In the genomic region with DNA sequence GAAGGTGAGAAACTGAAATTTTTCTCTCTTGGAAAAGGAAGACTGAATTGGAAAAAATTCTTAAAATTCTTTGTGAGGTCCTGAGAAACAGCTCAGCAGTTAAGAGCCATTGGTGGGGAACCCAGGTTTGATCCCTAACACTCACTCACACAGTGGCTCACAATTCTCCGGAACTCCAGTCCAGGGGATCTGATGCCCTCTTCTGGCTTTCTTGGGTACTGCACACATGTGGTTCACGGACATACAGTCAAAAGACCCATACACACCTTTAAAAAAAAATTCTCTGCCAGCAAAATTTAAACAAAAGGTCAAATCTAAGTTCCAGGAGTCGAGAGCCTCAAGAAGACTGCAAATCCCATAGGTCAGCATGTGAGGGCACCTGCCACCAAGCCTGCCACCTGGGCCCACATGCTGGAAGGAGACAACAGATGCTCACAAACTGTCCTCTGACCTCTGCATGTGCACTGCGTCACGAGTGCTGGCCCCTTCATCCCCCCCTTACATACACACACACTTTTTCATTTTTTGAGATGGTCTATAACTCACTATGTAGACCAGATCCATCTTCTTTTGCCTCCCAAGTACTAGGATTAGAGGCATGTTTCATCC, we compare ENCODE assay signal across 10 mouse cellular contexts. TPM values are rescaled to one million over a fixed set of nuclear protein-coding genes. Genes with fewer than 3 reads are reported as not detected.
DNase-seq lines count a peak whose midpoint lies in the region; ATAC-seq and TF ChIP-seq lines count a peak whose summit lies in the region.
"Had no signal": no experiment of that assay in that cellular context is flagged by ENCODE, and none has a peak within 500 bp of the region (broad histone marks: within the 10 kb centered on the region; RNA-seq: fewer than 3 reads in every experiment).

No protein-coding gene starts in this region.

- H3K36me3 ChIP-seq in G1E (replicated peaks): peaks cover 77% of the 10 kb centered on the region
- H3K36me3 ChIP-seq in embryonic facial prominence, embryonic 10.5 days (replicated peaks): peaks cover 64% of the 10 kb centered on the region

- no peak overlapping the region for H3K4me3 ChIP-seq in cerebellum, adult 2 months (replicated peaks; ENCODE audit: insufficient read depth, low read depth, low read length)
- peak overlapping the region; percentile 51; the same call in 1 of the 2 replicates for H3K4me3 ChIP-seq in G1E (ENCODE audit: low read depth, low read length)
- no peak overlapping the region for H3K4me3 ChIP-seq in embryonic facial prominence, embryonic 10.5 days
- H3K4me3 ChIP-seq: neural tube, embryonic 12.5 days had no signal

- TF ChIP-seq CTCF in cerebellum, adult 2 months (IDR thresholded peaks at IDR 0.05; ENCODE audit: borderline replicate concordance, insufficient read depth, low read depth, low read length): peak; percentile 39; the same call in 1 of the 2 replicates
- no peak; the same call in 1 of the 2 replicates for TF ChIP-seq CTCF in G1E (IDR thresholded peaks at IDR 0.05; ENCODE audit: low read depth, low read length)

- H3K27me3 ChIP-seq in cerebellum, adult 2 months (ENCODE audit: control insufficient read depth, insufficient read depth, low read length): no peaks in the 10 kb centered on the region
- no peaks in the 10 kb centered on the region for H3K27me3 ChIP-seq in G1E (ENCODE audit: insufficient read depth, low read length)
- no peaks in the 10 kb centered on the region for H3K27me3 ChIP-seq in embryonic facial prominence, embryonic 10.5 days (replicated peaks; ENCODE audit: low read depth, poor library complexity, severe bottlenecking)
- H3K27me3 ChIP-seq: neural tube, embryonic 12.5 days had no signal

- WGBS in cerebellum, adult 2 months: 62% methylated on average over 5 of the region's 5 CpGs
- WGBS in embryonic facial prominence, embryonic 10.5 days: 73% methylated on average over 5 of the region's 5 CpGs

- H3K9me3 ChIP-seq in G1E (replicated peaks): no peaks in the 10 kb centered on the region
- no peaks in the 10 kb centered on the region for H3K9me3 ChIP-seq in embryonic facial prominence, embryonic 10.5 days
- H3K9me3 ChIP-seq: neural tube, embryonic 12.5 days had no signal

- no peak overlapping the region for H3K27ac ChIP-seq in cerebellum, adult 2 months (ENCODE audit: insufficient read depth, low read length)
- no peak overlapping the region for H3K27ac ChIP-seq in embryonic facial prominence, embryonic 10.5 days (replicated peaks)
- H3K27ac ChIP-seq: neural tube, embryonic 12.5 days had no signal

- no peaks in the 10 kb centered on the region for H3K4me1 ChIP-seq in cerebellum, adult 2 months (ENCODE audit: control insufficient read depth, insufficient read depth, low read length)
- peaks cover 67% of the 10 kb centered on the region for H3K4me1 ChIP-seq in G1E (ENCODE audit: insufficient read depth, low read depth, low read length)
- no peaks in the 10 kb centered on the region for H3K4me1 ChIP-seq in embryonic facial prominence, embryonic 10.5 days
- H3K4me1 ChIP-seq: neural tube, embryonic 12.5 days had no signal

- TF ChIP-seq POLR2A in cerebellum, adult 2 months (IDR thresholded peaks at IDR 0.05; ENCODE audit: borderline replicate concordance, insufficient read depth, low read length): no peak

- no peak for DNase-seq in cerebellum, adult 2 months
- DNase-seq in cerebellum, adult 9-10 months: no peak
- peak; percentile 77 for DNase-seq in layer of hippocampus, adult 11-12 months (ENCODE audit: low spot score)
- DNase-seq in layer of hippocampus, postnatal 36 days: no peak
- no peak for DNase-seq in G1E (ENCODE audit: low spot score)
- DNase-seq in embryonic facial prominence, embryonic 10.5 days (ENCODE audit: low spot score): peak; percentile 69
- peak; percentile 45 for DNase-seq in lung, adult 18-20 months
- DNase-seq in spleen, postnatal 10 days (ENCODE audit: low spot score in 2 of 2): peak; percentile 58 to 77

- ATAC-seq in G1E (ENCODE audit: extremely low read depth, insufficient number of reproducible peaks, low FRiP score, poor library complexity, severe bottlenecking): no peak

RNA-seq across cellular contexts. Expression of gene Batf3, which starts 12.6 kb away (rescaled TPM):
- polyA plus RNA-seq in cerebellum, adult 2 months (2012; rRNA removed): 0.62 and 0.85 TPM in 2 replicates
- total RNA-seq in layer of hippocampus, postnatal 36 days (2021): 1 to 10 TPM in 1 of 2 experiments, under 1 TPM in 1; 0.51 to 2.3 TPM
- total RNA-seq in G1E (2014; fragmentation: Nextera tagmentation): not detected in 2 replicates
- 0.11 TPM in 1 of 2 replicates, not detected in the other for total RNA-seq in G1E (2017)
- 0.09 TPM in 1 of 2 replicates, not detected in the other for polyA plus RNA-seq in G1E (2012)
- polyA plus RNA-seq in embryonic facial prominence, embryonic 10.5 days (2016; fragmentation: Nextera tagmentation; extraction: Ambion mirVana): 7.1 and 9.8 TPM in 2 replicates

RNA-seq across cellular contexts. Expression of gene Nsl1, which starts 22.2 kb away (rescaled TPM):
- polyA plus RNA-seq in cerebellum, adult 2 months (2012; rRNA removed): 0.57 and 0.59 TPM in 2 replicates
- under 1 TPM; 0.61 to 0.82 TPM for total RNA-seq in layer of hippocampus, postnatal 36 days (2021)
- 12.5 and 13.4 TPM in 2 replicates for total RNA-seq in G1E (2014; fragmentation: Nextera tagmentation)
- total RNA-seq in G1E (2017): 18.1 and 22.1 TPM in 2 replicates
- polyA plus RNA-seq in G1E (2012): 19.4 and 25.6 TPM in 2 replicates
- 35.4 and 38.6 TPM in 2 replicates for polyA plus RNA-seq in embryonic facial prominence, embryonic 10.5 days (2016; fragmentation: Nextera tagmentation; extraction: Ambion mirVana)

RNA-seq across cellular contexts. Expression of gene Tatdn3, which starts 22.3 kb away (rescaled TPM):
- polyA plus RNA-seq in cerebellum, adult 2 months (2012; rRNA removed): 54.4 and 57.9 TPM in 2 replicates
- total RNA-seq in layer of hippocampus, postnatal 36 days (2021): 10 to 100 TPM; 40.4 to 42.4 TPM
- total RNA-seq in G1E (2014; fragmentation: Nextera tagmentation) (33.6 and 53.0 TPM in 2 replicates), G1E (2017) (36.8 and 50.0 TPM in 2 replicates)
- polyA plus RNA-seq in G1E (2012): 0.77 and 1.6 TPM in 2 replicates
- 10.3 and 12.4 TPM in 2 replicates for polyA plus RNA-seq in embryonic facial prominence, embryonic 10.5 days (2016; fragmentation: Nextera tagmentation; extraction: Ambion mirVana)

RNA-seq across cellular contexts. Expression of gene Spata45, which starts 48.6 kb away (rescaled TPM):
- polyA plus RNA-seq in cerebellum, adult 2 months (2012; rRNA removed): not detected in 2 replicates
- not detected for total RNA-seq in layer of hippocampus, postnatal 36 days (2021)
- total RNA-seq in G1E (2014; fragmentation: Nextera tagmentation) (not detected in 2 replicates), G1E (2017) (not detected in 2 replicates)
- polyA plus RNA-seq in G1E (2012): not detected in 2 replicates
- not detected in 2 replicates for polyA plus RNA-seq in embryonic facial prominence, embryonic 10.5 days (2016; fragmentation: Nextera tagmentation; extraction: Ambion mirVana)
- polyA plus RNA-seq: gonadal fat pad, adult 2 months had no signal

RNA-seq across cellular contexts. Expression of gene Flvcr1, which starts 59.1 kb away (rescaled TPM):
- 24.0 and 24.3 TPM in 2 replicates for polyA plus RNA-seq in cerebellum, adult 2 months (2012; rRNA removed)
- total RNA-seq in layer of hippocampus, postnatal 36 days (2021): 10 to 100 TPM; 17.3 to 19.6 TPM
- total RNA-seq in G1E (2014; fragmentation: Nextera tagmentation) (18.7 and 20.2 TPM in 2 replicates), G1E (2017) (21.9 and 22.5 TPM in 2 replicates)
- polyA plus RNA-seq in G1E (2012): 8.2 and 8.8 TPM in 2 replicates
- 6.9 and 7.4 TPM in 2 replicates for polyA plus RNA-seq in embryonic facial prominence, embryonic 10.5 days (2016; fragmentation: Nextera tagmentation; extraction: Ambion mirVana)

Comparison
In these comparisons a context has a peak if more than half of its experiments do, and no peak if none do; other contexts are left out.
1. DNase-seq: peak in layer of hippocampus, adult 11-12 months (single experiment), embryonic facial prominence, embryonic 10.5 days (single experiment), lung, adult 18-20 months (2 of 2) and spleen, postnatal 10 days (2 of 2); none in cerebellum, adult 2 months (0 of 2), cerebellum, adult 9-10 months (single experiment), layer of hippocampus, postnatal 36 days (0 of 2) and G1E (single experiment).
2. RNA of gene Nsl1, which starts 22.2 kb away (polyA plus RNA-seq): 35.4 to 38.6 TPM in embryonic facial prominence, embryonic 10.5 days and 19.4 to 25.6 TPM in G1E; 0.57 to 0.59 TPM in cerebellum, adult 2 months; every median in the first group is over 10 times any median in the second.